Mouse (Mus musculus): Measurements from ENCODE around the gene A730071L15Rik.

A730071L15Rik gene

DNA sequence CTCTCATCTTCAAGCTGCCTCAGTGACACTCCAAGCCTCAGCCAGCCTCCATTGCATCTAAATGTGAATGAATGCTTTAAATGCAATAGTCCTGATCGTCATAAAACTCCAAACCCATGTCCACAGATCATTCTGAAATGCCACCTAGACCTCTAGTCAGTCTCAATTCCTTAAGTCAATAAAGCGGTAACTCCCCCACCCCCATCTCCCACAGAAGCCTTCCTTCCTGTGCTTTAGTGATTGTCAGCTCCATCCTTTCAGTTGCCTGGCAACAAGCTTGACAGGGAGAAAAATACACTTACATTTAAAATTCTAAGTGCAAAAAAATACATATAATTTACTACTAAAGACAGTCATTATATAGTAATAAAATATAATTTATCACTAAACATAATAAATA, 16.6 kb upstream of the A730071L15Rik start:
- DNase-seq (ENCODE audit: low spot score in 2 of 2): no peak

DNA sequence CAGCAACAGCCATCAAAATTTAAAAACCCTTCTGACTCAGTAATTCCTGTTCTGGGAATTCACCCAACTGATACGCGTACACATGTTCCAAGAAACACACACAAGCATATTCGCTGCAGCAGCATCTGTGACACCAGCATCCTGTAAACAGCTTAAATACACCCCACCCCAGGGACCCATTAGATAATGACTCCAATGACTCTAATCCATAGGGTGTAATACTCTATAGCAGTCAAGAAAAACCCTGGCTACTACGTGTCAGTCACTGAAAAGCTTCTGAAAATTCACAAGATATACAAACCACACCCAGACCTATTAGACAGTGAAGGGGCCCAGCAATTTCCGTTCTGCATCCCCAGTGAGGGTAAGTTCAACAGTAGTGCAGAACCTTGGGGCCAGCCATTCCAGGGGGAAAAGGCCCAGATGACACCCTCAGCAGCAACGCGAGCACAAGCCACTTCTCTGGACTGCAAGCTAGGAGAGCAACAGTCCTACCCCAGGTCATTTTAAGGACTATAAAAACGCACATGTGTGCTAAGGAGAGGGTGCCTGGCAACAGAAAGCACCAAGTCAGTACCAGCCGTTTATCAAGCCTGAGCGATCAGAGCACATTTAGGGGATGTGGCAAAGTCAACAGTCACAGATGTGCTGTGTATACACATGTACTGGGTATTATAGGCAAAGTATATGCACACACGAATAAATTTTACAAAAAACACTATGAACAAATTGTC, 15.5 kb upstream of the A730071L15Rik start:
- DNase-seq (ENCODE audit: low spot score in 2 of 2): no peak

DNA sequence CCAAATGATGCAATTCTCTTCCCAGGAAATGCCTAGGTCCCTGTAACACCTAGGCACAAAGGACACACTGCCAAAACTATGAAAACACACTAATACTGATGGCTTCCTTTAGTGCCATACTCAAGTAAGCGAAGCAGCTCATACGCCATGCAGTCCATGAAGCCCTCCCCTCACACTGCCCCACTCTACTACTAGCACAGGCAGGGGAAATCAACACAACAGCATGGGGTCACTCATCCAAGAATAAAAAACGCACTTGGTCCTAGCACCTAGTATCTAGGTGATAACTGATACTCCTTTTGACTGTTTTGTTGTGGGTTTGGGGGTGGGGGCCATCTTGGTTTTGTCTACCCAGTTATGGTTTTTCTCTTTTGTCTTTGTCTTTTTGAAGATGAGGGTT, 12.4 kb upstream of the A730071L15Rik start:
- DNase-seq (ENCODE audit: low spot score in 2 of 2): no peak

DNA sequence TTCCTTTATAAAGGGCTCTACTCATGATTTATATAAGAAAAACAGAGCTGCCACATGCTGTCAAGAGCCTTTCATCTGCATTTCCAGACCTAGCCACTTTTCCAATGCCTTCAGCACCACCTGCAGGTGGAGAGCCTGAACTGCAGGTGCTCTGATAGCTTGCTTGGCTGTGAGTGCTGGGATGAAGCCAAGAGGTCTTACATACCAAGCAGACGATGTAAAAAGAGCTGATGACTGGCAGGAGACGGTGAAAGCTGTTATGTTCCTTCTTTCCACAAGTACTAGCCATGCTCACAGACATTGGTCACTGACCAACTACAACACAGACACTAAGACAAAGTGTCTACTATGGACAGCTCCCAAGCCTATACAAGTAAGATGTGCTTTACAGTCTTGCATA, 12.0 kb upstream of the A730071L15Rik start:
- DNase-seq (ENCODE audit: low spot score in 2 of 2): peak; percentile 90 to 94

DNA sequence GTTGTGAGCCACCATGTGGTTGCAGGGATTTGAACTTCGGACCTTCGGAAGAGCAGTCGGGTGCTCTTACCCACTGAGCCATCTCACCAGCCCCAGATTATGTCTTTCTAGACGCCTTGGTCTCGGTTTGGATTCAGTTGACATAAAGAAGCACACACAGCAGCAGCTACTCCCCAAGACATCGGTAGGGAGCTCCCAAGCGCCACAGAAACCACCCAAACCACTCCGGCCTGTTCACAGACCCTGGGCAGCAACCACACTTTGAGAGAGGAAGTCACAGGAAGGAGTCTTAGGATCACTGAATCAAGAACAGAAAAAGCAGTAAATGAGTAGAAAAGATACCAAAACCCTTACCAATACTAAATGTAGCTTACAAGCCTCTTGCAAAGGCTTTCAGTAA, 3.0 kb upstream of the A730071L15Rik start:
- no peak for DNase-seq (ENCODE audit: low spot score in 2 of 2)

DNA sequence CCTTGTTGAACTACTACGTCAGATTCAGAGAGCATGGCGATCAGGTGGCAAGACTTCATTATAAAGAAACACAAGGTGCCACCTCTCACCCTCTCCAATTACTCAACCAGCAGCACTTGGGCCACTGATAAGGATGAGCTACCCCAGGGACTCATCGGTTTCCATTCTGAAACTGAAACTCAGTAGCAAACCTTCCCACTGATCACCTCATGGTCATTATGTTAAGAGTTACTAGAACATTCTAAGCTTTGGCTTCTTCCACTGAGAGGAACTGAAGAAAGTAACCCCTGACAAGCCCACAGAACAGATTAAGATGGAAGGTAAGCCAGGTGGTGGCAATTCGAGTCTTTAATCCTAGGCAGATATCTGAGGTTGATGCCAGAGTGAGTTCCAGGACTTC, 1.4 kb upstream of the A730071L15Rik start:
- DNase-seq (ENCODE audit: low spot score in 2 of 2): no peak

DNA sequence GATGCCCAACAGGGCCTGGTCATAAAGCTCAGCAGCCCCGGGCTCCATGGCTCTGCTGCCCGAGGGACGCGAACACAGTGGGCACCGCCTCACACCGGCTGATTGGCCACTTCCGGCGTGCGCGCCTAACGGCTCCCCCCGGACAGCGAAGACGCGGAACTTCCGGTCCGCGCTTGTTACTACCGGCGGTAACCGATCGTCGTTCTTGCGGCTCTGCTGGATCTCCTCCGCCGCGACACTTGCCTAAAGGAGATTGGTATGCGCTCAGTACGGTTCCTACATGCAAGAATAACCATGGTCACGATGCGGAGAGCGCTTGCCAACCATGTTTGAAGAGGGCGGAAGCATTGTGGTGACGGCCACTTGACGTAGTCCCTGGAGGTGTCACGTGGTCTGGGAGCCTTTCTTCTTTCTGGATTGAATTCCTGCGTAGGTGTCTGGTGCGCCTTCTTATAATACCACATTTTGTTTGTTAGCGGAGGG, 299 bp downstream of the A730071L15Rik start, which contains the start of gene Nudcd3:
Gene Nudcd3 (minus strand): TSS at position 329 of the 483 bp plus-strand sequence.
- peak; percentile 85 to 88 for DNase-seq (ENCODE audit: low spot score in 2 of 2)

DNA sequence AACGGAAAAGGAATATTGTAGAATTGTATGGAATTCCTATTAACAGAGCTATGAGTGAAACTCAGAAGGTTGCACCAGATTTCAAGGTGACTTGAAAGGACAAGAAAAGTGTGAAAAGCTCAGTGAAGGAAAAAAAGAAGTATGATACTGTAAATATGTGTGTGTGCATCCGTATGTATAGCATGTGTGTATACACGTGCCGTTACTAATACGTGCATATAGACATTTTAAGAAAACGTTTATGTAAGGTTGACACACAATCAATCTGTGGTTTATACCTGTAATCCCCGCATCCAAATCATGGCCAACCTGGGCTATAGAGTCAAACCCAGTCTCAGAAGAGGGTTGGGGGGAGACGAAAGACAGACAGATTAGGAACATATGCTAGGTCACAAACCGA, 741 bp downstream of the A730071L15Rik start:
- no peak for DNase-seq (ENCODE audit: low spot score in 2 of 2)

DNA sequence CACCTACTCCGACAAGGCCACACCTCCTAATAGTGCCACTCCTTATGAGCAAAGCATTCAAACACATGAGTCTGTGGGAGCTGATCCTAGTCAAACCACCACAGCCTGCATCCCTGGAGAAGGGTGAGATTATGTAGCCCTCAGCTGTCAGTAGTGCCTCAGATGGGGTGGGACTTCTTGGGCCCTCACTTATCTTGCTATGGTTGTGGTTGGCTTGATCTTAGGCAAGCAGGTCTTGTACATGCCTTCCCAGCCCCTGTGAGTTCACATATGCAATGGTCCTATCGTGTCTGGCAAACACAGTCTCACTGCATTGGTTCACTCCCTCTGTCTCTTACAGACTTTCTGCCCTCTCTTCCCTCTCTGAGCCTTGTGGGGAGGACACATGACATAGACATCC, 7.3 kb downstream of the A730071L15Rik start:
- DNase-seq (ENCODE audit: low spot score in 2 of 2): no peak

DNA sequence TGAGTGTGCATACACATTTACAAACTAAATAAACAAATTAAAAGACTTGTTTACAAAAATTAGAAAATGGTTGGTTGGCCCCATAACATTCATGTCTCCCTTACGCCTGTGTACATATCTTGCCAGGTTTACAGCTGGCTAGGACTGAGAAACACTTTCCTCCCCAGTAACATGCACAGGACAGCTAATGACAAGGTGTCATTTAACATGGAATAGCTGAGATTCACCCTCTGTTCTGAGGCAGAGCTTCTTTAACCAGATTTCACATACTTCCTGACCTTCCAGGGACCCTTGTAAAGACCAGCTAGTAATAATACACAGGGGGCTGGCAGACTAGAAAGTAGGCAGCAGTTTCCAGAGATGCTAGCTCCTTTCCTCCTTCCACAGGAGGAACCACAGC, 8.3 kb downstream of the A730071L15Rik start:
- DNase-seq (ENCODE audit: low spot score in 2 of 2): no peak

DNA sequence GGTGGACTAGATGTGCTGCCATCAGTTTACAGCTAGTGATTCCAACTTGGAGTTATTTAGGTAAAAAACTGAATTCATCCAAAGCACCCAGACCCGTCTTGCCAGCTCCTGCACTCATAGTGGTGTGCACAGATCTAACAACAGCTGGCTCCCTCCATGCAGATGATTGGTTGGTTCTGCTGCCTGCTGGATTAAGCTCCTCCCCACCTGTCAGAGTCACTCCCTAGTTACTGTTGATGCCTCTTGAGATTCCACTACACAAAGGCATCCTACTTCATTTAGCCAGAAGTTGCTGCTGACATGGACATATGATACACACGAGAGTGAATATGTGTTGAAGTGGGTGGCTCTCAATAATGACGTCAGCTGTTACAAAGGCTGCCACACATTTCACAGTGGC, 17.0 kb downstream of the A730071L15Rik start:
- no peak for DNase-seq (ENCODE audit: low spot score in 2 of 2)

DNA sequence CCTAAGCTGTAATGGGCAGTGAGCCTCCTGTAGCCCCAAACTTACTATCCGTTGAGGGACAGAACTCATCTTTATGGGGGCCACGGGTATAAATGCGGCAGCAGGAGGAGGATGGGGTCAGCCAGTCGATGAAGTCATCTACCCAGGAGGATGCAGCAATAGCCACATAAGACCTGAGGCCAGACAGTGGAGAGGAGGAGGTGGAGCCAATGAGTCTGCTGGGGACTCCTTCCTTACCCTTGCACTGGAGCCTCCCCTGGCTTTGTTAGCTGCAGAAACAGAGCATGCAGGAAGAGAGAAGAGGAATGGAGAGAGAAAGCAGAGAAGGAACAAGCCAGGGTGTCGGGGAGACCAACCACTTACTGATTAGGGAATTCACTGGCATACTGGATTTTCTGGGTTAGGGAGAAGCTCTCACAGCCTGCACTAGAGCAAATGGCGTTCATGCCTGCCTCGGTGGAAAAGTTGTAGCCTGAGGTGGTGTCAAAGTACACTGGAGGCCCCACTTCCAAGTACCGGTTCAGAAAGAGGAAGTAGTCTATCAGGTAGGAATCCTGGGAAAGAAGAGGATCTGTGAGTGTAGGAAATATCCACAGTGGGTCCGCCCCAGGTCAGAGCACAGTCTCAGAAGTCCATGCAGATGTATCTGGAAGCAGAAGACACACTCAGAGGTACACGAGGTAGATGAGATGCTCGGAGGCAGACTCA, 18.5 kb downstream of the A730071L15Rik start:
- no peak for DNase-seq (ENCODE audit: low spot score in 2 of 2)

DNA sequence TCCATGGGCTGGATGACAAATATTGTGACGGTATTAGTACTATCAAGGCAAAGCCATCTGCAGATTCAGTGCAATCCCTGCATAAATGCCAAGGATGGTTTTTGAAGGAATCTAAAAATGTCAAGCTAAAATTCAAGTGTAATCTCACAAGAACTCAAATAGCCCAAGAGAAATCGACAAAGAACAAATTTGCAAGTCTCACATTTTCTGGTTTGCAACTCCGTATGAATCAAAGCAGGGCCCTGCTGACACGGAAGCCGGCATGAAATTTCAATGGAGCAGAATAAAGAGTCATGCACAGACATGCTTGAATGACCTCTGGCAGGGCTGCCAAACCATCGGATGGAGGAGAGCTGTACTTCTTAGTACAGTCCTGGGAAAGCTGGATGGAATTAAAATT, 20.1 kb downstream of the A730071L15Rik start:
- DNase-seq (ENCODE audit: low spot score in 2 of 2): no peak

DNA sequence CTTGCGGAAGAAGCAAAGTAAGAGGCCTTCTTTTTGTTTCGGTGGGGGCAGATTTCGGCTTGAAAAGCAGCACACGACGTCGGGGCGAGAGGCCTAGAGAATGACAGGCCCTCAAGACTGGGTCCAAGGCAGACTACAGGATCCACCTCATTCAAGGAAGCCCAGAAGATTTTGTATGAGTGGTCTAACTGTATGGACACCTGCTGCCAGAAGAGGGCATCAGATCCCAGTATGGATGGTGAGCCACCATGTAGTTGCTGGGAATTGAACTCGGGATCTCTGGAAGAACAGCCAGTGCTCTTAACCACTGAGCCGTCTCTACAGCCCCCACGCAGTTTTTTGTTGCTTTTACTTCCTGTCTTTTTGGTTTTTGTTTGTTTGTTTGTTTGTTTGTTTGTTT, 22.4 kb downstream of the A730071L15Rik start:
- no peak for DNase-seq (ENCODE audit: low spot score in 2 of 2)

DNA sequence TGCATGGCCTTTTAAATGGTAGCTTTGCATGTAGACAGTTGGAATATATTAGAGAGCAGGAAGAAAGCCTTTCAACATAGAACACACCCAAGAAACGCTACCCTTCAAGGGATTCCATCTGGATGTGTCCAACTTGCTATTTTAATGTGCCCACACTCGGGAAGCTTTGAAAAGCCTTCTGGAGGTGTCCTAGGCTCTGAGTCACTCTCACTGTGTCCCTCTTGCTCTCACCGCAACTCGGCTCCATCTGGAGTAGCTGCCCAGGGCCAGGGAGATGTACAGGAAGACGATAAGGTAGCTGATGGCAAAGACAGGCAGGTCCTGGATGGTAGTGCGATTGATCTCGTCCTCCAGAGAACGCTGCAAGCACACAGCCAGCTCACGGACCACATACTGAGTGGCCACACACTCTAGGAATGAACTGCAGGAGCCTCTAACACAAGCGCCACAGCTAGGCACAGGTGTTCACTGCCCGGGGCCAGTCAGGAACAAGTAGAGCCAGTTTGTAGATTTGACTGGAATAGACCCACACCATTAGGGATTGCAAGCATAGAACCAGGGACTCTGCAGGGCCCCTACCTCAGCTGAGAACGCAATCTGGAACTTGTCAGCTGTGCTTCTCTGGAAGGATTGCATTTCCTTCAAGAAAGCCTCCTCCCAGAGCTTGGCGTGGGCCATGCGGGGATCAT, 24.9 kb downstream of the A730071L15Rik start:
- peak; percentile 32 to 34 for DNase-seq (ENCODE audit: low spot score in 2 of 2)

DNA sequence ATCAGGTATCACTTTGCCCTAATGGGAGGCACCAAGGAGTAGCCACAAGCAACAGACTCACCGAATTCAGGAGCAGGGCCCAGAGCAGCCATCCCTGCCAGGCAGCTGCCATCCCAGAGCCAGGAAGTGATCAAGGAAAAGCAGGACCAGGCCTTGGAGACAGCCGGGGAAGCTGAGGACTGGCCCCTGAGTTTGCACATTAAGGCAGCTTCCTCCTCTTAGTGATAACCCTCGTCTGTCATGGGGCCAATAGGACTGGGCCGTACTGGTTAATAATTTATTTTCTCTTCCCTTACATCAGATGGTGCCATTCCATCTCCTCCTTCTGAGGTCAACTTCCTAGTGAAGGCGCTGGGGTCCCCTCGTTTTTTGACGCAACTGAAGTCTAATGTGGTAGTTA, 30.2 kb downstream of the A730071L15Rik start, which contains the start of gene Npc1l1:
Gene Npc1l1 (minus strand): TSS at position 132 of the 400 bp plus-strand sequence.
- DNase-seq (ENCODE audit: low spot score in 2 of 2): no peak

DNA sequence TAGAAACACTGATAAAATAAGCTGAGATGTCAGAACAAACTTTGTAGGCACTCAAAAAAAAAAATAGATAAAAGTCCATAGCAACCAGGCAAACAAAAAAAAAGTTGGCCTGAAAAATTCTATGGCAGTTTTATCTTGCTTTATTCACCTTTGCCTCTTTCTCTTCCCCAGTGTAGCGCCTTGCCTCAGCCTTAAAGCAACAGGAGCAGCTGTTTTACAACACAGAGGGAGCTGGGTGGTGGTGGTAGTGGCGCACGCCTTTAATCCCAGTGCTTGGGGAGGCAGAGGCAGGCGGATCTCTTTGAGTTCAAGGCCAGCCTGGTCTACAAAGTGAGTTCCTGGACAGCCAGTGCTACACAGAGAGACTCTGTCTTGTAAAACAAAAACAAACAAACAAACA, 33.2 kb downstream of the A730071L15Rik start:
- no peak for DNase-seq (ENCODE audit: low spot score in 2 of 2)

DNA sequence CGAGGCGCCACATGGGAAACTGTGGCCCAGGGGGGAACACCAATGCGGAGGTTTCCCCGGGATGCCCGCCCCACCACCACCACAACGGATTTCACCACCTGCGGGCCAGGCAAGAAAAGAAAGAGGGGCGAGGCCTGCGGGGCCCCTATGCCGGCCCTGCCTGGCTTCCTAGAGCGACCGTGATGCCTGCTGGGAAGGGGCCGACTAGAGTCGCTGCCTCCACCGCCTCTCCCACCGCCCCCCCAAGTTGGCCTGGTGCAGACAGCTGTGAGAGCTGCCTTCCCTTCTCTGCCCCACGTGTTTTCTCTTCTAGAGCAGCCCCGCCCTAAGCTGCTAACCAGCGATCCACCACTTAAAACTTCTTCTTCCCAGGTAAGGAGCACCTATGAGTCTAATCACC, 44.9 kb downstream of the A730071L15Rik start:
- no peak for DNase-seq (ENCODE audit: low spot score in 2 of 2)
